Mouse (Mus musculus): ENCODE results near the gene Kctd21.

Gene Kctd21

DNA sequence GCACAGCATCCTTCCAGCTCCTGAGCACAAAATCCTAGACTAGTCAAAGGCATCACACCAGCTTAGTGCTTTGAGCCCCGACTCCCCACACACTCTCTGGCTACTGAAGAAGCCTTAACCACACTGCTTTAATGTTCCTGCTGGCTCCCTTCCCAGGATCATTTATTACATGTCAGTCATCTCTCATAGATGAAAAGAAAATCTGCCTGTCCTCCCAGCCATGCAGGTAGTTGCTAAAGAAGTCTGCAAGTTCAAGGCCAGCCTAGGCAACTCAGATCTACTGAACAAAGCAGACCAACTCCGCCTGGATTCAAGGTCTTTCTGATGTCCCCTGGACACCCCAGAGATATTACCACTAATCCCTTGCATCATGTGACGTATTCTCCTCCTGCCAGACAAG is 14.4 kb upstream of the Kctd21 start:
- no peak for DNase-seq (ENCODE audit: low spot score in 2 of 2)

DNA sequence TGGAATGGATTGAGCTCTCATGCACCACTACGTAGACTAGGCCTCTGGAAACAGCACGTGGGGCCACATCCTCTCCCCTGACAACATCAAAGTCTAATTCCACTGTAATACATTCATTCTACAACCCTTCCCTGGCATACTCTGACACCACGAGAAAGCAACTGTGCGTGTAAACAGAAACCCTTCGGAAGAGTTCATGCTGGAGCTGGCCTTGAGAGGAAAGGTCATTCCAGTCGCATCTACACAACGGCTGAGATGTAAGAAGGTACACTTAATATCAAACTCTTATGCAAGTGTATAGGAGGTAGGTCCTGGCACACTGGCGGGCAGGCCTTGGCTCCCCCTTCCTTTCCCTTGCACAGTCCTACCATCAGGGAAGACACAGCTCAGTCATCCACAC is 7.8 kb upstream of the Kctd21 start:
- DNase-seq (ENCODE audit: low spot score in 2 of 2): no peak

DNA sequence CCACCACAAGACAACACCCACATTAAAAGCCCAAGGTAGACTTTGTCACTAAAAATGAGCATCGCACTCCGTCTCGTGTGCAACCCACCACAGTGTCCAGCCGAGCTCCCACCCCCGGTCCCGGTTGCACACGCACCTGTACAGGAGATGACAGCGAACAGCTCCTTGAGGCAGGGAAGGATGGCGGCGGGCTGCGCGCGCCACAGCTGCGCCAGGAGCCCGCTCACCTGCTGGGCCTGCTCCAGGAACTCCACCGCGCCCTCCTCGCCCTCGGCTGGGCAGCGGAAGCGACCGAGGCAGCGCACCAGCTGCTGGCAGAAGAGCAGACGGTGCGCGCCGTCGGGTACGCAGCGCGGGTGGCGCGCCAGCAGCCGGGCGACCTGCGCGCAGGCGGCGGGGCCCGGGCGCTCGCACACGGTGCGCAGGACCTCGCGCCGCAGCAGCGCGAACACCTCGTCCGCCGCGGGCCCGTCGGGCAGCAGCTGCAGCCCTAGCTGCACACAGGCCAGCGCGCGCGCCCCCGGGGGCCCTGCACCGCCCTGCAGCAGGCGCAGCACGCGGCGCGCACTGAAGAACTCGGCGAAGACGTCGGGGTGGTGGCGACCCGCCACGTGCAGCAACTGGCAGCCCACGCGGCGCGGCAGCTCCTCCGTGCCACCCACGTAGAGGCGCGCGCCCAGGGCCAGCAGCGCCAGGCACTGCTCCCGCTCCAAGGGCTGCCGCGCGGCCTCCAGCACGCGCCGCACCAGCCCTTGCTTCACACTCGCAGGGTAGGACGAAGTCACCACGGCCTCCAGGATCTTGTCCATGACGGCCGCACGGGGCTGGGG is 6.8 kb upstream of the Kctd21 start:
- DNase-seq (ENCODE audit: low spot score in 2 of 2): peak; percentile 42 to 52

DNA sequence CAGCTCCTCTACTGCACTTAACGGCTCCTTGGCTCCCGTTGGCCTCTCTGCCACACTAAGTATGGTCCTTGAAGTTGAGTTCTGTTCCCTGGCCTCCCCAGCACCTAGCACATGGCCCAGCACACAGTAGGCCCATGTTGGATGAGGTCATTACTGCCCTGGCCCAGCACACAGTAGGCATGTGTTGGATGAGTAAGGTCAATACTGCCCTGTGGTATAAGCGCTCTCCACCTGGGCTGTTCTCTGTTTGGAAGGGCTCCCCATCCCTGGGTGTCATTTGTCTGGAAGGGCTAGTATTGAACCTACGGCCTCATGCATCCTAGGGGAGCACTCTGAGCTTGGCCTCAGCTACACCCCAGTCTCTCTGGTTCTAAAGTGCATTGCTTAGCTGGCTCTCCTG is 4.8 kb upstream of the Kctd21 start:
- no peak for DNase-seq (ENCODE audit: low spot score in 2 of 2)

DNA sequence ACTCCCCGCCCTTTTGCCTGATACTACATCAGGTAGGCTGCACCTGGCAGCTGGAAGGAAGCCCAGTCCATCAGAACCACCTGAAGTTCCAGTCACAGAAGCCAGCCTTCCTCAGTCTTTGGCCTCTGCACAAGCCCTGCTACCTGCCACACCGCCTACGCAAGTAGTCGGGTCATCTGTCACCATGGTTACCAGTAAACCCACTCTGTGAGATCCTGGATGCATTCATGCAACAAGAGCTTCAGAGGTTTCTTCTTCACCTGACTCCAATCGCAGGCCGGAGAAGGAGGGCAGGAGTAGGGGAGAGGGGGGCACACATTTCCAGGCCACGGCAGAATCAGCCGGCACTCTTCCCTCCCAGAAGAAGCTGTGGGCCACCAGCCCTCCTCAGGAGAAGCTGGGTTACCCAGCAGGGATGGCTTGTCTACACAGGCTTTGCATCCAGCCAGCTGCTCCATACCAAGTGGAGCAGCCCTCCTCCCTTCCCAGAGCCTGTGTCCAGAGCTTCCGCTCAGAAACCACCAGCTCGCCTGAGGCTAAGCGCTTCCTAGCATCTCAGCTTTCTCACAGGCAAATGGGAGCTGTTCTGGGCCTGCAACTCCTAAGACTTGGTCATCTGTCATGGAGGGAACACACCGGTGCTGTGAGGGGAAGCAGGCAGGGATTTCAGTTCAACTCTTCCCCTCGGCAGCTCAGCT is 3.1 kb upstream of the Kctd21 start:
- DNase-seq (ENCODE audit: low spot score in 2 of 2): peak in 1 of 2 experiments; percentile 23

DNA sequence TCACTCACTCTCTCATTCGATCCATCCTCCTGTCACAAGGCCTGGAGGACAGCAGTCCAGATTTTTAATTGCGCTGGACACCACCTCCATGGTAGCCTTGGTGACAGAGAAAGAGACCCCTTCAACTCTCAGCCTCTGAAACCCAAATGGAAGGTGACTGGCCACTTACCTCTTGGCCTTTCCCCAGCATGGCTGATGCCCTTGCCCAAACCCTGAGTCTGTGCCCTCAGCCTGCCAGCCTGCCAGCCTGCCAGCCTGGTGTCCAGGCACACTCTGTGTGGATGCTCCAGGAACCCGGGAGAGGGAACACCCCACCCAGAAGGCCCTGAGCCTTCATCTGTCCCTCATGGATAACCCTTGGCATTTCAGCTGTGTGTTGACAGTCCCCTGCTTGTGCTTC is 2.5 kb upstream of the Kctd21 start:
- no peak for DNase-seq (ENCODE audit: low spot score in 2 of 2)

DNA sequence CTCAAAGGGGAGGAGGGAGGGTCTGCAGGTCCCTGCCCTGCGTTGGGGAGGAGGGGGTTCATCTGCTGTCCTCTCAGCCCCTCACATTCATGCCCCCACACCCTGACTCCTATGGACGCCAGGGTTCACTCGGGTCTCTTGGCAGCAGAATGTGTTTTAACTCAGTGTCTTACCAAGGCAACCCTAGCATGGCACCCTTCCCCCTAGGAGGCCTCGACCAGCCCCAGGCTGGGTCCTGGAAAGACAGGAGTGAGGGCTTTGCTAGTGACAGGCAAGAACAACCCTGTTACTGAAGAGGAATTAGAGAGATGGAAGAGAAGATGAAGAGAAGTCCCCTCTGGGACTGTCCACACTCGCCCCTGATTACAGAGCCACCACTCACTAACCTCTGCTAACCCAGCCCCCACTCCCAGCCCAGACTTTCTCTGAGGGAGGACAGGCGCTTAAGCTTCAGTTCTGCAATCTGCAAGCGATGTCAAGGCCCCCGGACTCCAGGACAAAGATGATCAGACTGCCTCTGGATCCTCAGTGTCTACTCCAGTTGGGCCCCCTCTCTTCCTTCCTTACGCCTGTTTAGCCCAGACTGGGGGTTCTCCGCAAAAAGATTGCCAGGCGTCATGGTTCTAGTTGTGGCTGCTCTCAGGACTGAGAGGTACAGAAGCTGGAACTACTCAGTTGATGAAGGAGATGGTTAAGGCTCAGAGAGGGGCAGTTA is 1.0 kb upstream of the Kctd21 start:
- DNase-seq (ENCODE audit: low spot score in 2 of 2): peak; percentile 18 to 35

DNA sequence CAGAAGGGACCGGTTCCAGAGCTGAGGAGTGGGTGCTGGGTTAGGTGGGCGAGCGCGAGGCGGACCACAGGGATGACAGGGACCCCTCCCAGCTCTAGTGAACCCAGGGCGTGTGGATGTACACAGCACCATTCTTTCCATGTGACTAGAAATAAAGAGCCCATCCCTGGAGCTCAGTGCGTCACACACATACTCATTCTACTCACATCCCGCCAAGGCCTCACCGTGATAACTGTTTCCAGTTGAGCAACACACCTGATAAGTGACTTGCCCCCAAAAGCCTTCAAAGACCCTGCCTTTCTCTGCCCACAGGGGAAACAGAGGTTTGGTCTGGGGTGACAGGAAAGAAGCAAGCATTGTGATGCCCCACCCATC is 527 bp downstream of the Kctd21 start:
- no peak for DNase-seq (ENCODE audit: low spot score in 2 of 2)

DNA sequence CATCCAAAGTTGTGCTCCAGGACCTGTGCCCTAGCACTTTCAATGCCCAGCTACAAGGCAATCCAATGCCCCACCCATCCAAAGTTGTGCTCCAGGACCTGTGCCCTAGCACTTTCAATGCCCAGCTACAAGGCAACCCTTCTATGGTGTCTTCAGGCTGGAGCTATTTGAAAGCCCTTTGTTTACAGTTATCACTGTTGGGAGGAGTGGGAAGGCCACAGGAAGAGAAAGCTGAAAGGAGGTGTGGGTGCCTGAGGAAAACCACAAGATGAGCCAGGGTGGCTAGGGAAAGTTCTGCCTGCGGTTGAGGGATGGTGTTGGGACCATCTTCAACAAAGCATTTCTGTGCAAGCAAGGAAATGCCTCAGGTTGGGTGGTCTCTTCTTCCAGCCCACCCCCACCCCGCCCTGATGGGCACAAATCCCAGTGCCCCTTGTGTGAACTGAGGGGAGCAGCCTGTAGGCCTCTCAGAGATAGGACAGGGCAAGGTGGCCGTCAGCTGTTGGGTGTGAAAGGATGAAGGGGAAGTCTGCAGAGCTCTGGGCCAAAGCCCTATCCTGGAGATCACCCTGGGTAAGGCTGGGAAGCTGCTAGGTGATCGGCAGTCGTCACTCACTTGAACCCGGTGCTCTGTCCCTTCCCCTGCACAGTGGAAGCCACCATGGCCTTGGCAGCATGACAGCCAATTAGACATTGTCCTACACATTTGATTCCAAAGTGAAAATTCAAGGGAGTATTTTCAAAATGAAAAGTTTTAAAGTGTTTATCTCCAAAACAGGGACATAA is 1.2 kb downstream of the Kctd21 start:
- DNase-seq (ENCODE audit: low spot score in 2 of 2): no peak

DNA sequence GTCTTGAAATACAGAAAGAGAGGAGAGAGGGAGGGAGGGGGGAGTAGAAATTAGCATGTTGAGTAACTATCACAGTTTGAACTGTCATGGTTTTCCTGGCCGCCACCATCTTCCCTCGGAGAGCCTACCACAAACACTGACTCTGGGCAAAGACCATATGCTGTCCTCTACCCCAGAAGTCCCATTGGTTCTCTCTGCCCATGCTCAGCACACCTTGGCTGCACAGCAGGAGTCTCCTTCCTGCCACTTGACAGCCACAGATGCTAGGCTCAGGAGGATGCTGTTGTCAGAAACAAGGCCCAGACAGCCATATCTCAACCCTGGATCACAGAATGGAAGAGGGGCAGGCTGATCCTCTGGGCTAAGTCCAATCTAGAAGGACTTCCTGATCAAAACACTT is 2.3 kb downstream of the Kctd21 start:
- DNase-seq (ENCODE audit: low spot score in 2 of 2): no peak

DNA sequence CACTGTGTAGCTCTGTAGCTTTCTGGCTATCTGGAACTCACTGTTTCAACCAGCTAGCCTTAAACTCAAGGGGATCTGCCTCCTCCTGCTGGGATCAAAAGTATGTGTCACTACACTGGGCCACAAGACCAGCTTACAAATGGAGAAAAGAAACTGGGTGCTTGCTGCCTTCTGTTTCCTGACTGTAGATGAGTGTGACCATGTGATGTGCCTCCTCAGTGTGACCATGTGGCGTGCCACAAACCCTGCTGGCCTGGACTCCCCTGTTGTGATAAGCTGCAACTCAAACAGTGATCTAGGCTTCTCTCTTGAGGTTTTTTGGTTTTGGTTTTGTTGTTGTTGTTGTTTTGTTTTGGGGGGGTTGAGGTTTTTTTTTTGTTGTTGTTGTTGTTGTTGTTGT is 4.6 kb downstream of the Kctd21 start:
- DNase-seq (ENCODE audit: low spot score in 2 of 2): no peak

DNA sequence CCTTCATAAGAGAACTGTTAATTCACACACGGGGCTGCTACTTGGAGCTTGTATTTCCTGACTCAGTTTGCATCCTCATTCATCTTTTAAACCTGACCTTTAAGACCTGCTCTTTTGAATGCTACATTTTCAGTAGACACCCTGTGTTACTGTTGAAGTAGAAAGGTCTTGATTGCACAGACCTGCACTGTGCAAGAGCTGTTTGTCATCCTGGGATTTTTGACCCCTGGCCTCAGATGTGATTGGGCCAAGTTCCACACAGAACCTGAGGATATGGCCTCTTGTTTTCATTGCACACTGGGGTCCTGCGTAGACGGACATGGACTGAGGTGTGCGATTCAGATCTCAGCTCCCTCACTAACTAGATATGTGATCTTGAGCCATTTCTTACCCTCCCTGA is 6.5 kb downstream of the Kctd21 start:
- DNase-seq (ENCODE audit: low spot score in 2 of 2): no peak

DNA sequence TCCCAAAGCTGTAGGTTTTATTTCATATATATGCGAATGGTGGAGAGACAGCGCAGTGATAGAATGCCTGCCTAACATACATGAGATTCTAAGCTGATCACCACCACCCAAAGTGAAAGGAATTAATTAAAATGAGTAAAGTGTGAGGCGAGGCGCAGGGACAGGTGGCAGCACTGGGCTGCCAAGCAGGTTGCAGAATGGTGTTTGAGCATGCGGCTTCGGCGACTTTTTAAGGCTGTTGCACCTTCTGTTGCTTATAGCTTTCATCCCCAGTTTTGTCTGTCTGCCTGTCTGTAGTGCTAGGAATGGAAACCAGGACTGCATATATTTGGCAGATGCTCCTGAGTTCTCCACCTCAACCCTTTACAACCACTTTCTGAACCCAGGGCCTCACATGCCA is 7.5 kb downstream of the Kctd21 start:
- peak in 1 of 2 experiments; percentile 51 for DNase-seq (ENCODE audit: low spot score in 2 of 2)

DNA sequence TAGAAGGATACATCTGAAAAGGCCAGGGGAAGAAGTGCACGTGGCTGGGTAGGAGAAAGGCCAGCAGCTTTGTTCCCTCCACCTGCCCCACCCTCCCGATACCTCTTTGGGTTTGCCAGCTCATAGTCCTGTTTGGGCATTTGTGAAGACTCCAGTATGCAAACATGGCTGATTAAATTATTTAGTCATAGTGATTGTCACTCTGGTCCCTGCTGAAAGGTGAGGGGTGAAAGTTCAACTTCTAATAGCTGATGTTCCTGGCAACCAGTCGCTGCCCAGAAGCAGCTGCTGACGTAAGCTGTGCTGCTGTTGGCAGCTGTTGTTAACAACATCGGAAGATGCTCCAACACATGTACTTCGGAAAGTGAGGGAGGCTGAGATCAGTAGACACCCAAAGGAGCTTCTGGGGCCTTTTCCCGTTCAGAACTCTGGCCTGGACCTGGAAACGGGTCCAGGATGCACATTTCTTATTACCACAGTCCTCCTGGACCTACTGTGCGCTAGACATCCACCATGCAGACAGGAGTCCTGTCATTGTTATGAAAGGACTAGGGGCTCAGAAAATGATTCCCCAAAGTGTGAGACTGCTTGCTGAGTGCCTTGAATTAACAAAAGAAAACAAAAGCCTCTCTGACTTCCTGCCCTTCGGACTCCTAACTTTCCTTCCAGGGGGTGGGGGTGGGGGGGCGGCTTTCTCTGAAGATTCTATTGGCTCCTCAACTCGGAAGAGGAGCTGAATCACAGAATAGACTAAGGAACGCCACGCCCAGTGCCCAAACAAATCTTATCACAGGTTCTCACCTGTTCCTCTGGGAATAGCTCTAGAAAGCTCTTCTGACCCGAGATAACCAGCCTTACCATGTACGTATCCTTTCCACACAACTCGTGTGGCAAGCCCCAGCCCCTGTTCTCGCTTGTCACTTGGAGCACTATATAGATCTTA is 9.1 kb downstream of the Kctd21 start:
- DNase-seq (ENCODE audit: low spot score in 2 of 2): no peak

DNA sequence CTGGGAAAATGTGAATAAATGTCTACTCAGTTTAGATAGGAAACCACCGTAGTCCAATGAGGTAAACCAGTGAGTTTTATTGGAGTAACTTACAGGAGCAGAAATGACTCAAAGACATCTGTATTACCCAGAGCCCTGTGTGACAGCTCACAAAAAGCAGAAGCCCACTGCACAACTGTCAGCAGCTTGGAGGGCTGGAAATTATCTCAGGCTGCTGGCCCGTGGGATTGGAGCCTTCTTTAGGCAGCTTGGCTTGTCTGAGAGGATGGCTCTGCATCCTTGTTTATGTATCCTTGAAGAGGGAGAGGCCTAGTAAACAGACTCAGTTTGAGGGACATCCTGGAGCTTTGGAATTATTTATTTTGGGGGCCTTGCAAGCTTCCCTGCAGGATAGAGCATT is 10.8 kb downstream of the Kctd21 start:
- no peak for DNase-seq (ENCODE audit: low spot score in 2 of 2)

DNA sequence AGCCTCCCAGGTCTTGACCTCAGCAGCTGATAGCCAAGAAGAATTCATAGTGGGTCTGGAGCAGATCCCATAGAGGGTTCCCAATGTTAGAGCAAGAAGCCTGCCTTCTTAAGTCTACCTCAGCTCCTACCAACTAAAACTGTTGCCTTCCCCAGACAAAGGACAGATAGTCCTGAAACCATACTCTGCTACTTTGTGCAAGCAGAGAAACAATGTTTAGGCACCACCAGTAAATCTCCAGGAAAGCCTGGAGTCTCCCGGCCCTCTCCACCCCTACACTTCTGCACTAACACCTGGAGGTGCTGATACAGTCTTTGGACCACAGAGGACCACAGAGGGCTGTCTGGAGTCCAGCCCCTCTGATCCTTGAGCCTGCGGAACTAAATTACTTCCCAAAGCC is 12.5 kb downstream of the Kctd21 start:
- no peak for DNase-seq (ENCODE audit: low spot score in 2 of 2)

DNA sequence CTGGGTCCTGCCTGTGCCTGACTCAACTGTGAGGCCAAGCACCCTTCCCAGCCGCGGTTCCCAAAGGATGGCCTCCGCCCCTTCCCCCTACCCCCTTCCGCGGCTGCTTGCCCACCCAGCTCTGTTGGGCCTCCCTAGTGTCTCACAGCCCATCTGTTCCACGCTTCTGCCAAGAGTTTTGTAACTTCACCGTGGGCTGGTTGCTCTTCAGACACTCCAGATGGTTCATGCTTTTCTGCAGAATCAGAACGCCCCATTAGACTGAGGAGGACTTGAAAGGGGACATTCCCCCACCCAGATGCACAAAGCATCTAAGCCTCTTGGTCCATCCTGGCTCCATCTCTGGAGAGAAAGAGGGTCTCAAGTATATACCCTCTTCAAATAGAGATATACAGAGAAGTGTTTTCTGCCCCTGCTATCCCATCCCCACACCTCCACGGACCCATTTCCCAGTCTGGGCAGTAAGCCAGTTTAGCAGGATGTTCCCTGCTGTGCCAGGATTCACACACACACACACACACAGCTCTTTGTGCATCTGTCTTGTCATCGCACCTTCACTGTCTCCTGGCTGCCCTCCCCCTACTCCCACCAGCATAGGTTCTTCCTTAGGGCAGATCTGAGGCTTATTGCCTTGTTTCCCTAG is 13.2 kb downstream of the Kctd21 start:
- DNase-seq (ENCODE audit: low spot score in 2 of 2): peak; percentile 84 to 92

DNA sequence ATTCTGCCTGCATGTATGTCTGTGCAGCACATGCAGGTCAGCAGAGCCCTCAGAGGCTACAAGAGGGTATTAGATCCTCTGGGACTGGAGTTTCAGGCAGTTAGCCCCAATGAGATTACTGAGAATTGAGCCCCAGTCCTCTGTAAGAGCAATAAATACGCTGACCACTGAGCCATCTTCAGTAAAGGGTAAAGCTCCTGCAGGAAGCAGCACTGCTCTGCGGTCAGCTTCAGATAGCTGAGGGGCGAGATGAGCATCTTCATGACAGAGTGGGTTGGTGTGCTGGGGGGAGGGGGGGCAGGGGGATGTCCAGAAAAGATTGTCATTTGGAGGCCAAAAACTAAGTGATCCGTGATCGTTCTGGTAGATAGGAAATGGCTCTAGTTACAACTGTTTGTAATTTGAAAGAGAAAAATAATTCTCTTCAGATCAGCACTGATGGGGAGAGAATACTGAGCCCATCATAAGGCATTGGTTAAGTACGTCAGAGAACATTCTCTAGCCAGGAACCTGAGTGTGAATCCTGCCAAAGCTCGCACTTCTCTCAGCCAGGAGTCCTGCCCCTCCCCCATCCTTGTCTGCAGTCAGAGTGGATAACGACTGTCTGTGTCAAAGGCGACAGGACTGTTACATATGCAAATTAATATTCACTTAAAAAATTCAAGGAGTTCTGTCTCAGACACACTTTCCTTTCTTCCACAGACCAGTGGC is 14.1 kb downstream of the Kctd21 start:
- DNase-seq (ENCODE audit: low spot score in 2 of 2): no peak

DNA sequence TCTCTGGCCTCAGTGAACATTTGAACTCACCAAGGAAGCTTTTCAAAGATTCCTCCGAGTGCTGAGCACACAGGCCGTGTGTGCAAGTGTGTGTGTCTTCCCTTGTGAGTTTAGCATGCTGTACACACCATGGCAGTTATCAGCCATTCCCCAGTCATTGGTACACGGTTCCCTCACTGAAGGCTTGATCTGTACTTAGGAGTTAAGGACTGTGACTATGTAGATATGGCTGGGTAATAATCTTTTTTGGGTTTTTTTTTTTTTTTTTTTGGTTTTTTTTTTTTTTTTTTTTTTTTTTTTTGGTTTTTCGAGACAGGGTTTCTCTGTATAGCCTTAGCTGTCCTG is 14.7 kb downstream of the Kctd21 start:
- DNase-seq (ENCODE audit: low spot score in 2 of 2): no peak

DNA sequence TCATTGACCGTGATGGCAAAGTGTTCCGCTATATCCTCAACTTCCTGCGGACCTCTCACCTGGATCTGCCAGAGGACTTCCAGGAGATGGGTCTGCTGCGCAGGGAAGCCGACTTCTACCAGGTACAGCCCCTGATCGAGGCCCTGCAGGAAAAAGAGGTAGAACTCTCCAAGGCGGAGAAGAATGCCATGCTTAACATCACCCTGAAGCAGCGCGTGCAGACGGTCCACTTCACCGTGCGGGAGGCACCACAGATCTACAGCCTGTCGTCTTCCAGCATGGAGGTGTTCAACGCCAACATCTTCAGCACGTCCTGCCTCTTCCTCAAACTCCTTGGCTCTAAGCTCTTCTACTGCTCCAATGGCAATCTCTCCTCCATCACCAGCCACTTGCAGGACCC is 15.3 kb downstream of the Kctd21 start:
- no peak for DNase-seq (ENCODE audit: low spot score in 2 of 2)

Data from frontal cortex, postnatal 36 days (tissue).